Mouse (Mus musculus): ENCODE results near the gene Pias1.
"Not testable (repeated sequence)": the region's sequence is repeated elsewhere in the genome, so short reads cannot be mapped to it uniquely, and the experiment has no call there.

Gene Pias1

DNA sequence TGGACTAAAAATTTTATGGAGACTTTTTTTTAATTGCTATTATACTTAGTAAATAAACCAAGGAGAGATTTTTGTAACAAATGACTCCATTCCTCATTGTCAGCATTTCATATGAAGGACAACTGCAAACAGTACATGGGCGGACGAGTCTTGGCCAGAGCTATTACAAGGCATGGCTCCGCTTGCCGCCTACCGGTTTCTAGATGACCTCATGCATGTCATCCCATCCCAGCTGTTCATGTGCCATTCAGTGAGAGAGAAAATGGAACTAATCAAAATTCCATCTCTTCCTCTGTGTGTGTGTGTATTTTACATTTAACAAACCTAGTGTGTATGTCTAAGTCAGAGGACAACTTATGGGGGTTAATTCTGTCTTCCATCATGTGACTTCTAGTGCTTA, 51.9 kb downstream of the Pias1 start:
- DNase-seq, result peak; percentile 13

DNA sequence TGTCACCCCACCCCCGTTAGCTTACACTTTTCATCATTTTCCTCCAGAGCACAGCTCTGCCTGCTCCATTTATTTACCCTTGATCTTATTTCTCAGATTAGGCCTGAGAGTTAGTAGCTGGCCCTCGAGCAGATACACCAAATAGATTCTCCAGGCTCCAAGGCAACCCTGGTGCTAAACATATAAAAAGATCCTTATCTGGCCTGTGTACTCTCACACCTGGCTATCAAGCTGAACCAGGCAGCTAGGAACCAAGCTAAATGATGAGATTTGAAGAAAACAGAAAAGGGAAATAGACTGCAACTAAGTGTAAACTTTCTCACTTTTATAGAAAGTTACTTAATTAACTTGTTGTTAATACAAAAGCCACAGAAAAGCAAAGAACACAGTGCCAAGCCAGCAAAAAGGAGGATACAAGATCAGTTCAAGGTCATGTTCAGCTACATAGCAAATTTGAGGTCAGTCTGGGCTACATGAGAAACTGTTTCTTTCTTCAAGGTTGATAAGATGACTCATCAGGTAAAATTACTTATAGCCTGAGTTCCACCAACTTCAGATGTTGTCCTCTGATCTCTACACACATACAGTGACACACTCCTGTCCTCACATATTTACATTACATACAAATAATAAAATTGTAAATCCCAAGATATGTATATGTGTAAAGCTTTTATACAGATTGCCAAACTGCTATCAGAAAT, 52.9 kb downstream of the Pias1 start:
- DNase-seq, result no peak

- DNase-seq, result no peak
Observed at GRCm38 (mm10) chr9:62932575-62933339, 55.0 kb downstream of the Pias1 start.

- DNase-seq, result peak; percentile 38
Observed at GRCm38 (mm10) chr9:62924886-62925610, 62.7 kb downstream of the Pias1 start.

DNA sequence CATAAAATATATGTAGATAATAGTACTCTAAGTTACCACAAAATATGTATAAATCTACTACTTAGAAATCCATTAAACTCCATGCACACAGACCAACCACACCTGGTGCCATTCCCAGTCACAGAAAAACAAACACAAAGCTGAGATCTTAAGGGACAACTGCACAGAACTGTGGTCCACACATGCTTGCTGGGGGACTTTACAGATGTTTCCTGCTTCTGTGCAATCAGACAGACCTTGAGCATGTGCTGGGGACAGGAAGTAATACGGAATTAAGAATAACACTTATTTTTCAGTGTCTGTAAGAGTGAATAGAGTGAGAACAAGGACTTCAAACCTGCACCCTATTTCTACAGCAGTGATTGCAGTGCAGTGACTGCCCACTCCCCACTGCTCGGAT, 66.8 kb downstream of the Pias1 start:
- no peak for DNase-seq

GRCm38 (mm10) chr9:62917059-62917458, 70.7 kb downstream of the Pias1 start:
- no peak for DNase-seq

DNA sequence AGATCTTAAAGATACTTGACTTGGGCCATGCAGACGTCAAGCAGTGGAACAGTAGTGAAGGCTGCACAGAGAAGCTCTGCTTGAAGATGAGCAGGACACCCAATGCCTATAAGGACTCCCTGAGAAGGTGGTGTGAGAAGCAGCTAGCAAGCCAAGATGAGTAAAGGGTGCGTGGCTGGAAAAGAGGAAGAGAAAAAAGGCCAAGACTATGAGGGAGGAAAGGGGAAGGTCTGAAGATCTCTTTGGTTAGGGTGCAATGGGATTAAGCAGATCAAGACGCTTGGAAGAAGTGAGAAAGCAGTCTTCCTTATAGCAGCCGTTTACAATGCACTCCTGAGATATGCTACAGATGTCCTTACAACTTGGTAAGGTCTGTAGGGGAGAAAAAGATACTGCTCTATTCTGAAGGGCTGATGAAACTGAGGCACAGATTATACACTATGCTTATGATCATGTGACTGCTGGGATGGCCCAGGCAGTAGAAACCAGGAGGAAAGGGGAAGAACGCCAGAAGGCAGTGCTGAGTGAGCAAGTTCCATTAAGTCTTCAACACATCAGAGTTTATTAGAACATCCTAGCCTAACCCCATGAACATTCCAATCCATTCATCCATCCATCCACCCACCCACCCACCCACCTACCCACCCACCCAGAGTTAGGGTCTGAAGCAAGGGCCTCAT, 74.2 kb downstream of the Pias1 start:
- DNase-seq, result no peak

DNA sequence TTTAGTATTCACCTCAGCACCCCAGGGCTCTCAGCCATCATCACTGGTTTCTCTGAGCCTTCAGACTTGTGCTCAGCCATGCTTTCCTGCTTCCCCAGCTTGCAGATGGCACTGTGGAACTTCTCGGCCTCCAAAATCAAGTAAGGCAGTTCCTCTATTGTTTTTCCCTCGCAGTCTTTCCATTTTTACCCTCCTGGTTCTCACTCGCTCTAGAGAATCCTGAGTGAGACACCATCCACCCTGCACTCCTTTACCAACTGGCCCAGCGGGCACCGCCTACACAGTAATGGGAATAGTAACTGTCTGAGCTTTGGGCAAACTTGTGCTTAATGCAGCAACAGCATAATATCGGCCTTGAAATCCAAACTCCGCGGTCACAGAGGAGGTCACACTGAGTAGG, 82.7 kb downstream of the Pias1 start:
- peak; percentile 34 for DNase-seq

- DNase-seq, result no peak
Observed at GRCm38 (mm10) chr9:62903841-62904240, 83.9 kb downstream of the Pias1 start.

DNA sequence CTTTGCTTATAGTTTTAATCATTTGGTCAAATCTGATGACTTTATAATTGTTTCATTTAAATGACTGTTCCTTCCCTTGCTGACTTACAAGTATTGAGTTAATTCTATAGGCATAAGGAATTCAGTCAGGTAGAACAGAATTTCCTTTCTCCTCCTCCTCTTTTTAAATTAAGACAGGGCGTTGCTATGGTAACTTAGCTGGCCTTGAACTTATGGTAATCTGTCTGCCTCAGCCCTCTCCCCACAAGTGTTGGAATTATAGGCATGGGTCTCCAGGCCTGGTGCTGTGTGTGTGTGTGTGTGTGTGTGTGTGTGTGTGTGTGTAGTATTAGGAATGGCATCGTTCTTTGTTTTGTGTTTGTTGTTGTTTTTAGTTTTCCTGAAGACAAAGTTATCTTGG, 86.0 kb downstream of the Pias1 start:
- DNase-seq, result no peak

DNA sequence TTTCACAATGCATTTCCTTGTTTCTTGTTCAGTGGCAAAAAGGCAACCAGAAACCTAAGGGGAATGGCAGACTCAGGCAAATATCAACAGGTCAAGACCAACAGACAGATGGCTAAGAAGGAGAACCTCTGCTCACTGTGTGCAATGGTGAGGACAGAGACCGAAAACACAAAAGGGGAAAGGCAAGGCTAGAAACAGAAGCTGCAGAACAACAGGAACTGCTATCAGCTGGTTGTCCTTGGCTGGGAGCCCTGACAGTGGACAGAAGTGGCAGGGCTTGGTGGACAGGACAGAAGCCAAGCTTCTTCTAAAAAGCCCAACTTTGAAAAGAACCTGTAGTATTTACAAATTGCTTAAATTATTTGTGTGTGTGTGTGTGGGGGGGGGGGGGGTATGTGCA, 93.2 kb downstream of the Pias1 start:
- DNase-seq, result no peak

DNA sequence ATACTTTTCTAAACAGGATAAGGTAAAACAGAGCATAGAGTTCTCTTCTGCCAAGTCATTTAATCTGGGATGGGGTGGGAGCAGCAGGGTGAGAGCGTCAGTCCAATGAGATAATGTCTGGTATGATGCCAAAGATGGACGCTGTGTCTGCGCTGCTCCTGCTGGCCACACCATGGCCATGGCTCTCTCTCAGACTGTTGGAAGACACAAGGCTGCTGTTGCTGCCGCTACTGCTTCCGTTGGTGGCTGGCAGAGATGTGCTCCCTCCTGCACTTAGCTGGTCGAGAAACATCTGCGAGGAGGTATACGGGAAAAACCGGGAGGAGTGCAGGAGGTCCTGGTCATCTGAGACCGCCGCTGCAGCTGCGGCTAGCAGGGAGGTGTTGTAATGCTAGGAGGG, 105.9 kb downstream of the Pias1 start:
- no peak for DNase-seq

GRCm38 (mm10) chr9:62877825-62878224, 109.9 kb downstream of the Pias1 start:
- no peak for DNase-seq

DNA sequence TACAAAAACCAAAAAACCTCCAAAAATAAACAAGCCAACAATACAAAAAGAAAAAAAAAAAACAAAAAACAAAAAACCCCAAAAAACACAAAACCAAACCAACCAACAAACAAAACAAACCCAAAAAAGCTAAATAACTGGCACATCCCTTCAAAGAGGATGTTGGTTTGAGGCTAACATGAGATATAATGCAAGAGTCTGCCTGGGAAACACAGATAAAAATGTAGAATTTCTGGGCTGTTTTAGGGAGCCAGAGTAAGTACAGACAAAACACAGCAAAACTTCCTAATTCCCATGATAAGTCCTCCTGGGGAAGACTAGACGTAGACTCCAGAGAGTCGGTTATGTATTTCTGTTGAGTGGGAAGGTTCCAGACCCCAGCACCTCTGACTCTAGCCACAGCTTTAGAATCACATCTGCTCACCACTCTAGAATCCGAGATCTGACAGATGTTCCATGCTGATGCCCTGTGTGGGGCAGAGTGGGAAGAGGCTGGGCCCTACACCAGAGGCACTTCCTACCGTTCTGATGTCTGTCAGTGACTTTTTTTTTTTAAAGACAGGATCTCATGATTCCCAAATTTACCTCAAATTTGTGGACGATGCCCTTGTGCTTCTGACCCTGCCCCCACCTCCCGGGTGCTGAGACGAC, 110.6 kb downstream of the Pias1 start:
- no peak for DNase-seq

DNA sequence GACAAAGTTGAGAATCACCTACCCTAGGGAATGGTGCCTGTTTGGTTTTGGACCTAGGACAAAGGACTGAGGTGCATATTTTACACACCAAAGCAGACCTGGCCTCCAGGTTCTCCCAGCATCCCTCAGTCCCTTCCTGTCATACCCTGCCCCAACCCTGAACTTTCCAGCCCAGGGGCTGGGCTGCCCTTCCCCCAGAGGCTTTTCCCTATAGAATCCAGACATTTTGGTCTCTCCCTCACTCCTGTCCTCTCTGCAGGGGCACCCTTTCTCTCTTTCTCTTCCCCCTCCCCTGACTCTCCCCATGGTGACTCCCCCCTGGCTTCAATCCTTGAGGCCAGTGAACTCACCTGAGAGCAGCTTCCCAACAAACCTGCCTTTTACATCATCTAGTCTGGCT, 117.0 kb downstream of the Pias1 start:
- no peak for DNase-seq

GRCm38 (mm10) chr9:62869236-62869635, 118.5 kb downstream of the Pias1 start:
- not testable (repeated sequence) for DNase-seq

DNA sequence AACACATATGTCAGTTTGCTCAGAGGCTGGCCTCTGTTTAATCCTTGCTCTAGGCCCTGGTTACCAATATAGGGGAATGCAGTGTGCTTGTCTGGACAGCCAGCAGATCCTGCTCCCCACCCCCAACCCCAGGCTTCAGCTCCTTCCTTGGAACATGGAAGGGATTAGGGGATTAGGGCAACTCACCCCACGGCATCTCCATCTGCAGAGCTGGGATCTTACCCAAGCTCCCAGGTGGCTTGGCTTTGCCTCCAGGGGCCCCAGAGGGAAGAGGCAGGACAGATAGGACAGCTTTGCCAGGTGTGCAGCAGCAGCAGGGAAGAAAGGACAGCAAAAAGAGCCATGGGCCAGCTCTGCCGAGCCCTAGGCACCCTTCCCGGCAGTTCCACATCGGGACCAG, 126.9 kb downstream of the Pias1 start:
- DNase-seq, result no peak

DNA sequence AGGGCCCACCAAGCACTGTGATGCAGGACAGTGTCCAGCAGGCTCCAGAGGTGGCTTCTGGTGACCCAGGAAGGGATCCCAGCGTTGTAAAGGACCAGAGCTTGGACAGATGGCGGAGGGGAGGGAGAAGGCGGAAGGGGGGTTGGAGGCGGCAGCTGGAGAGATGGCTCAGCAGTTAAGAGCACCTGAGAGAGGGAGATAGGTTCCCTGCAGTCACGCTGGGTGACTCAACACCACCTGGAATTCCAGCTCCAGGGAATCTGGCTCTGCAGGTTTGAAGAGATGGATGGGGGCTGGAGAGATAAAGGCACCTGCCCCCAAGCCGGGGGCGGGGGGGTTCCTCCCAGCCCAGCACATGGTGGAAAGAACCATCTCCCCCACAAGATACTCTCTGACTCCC, 127.6 kb downstream of the Pias1 start:
- not testable (repeated sequence) for DNase-seq

GRCm38 (mm10) chr9:62858266-62859019, 129.3 kb downstream of the Pias1 start:
- no peak for DNase-seq

DNA sequence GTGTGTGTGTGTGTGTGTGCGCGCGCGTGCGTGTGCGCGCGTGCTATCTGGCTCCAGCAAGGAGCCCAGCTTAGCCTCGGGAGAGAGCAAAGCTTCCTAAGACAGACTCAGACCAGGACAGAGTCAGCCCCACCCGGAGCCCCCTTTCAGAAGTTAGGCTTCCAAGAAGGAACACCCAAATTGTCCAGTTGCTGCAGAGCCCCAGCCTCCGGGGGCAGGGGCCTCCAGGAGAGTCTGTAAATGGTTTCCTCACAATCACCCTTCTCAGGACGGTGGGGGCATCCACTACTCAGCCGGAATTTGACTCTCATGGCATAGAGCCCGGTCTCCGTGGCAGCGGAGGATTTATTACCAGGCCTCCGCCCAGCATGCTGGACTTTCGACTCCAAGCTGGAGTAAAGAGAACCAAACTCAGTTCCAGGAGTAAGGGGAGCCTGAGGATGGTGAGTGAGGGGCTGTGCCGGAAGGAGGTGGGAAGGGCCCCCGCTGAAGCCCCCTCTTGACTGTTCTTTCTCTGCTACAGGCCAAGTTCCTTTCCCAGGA, 129.9 kb downstream of the Pias1 start, which contains the start of gene Calml4:
TSS of gene Calml4 (plus strand) at position 362 of the 543 bp plus-strand sequence.
- DNase-seq, result no peak

- DNase-seq, result no peak
Observed at GRCm38 (mm10) chr9:62857216-62857615, 130.5 kb downstream of the Pias1 start.

GRCm38 (mm10) chr9:62854483-62854882, 133.2 kb downstream of the Pias1 start:
- DNase-seq, result no peak
